Mouse (Mus musculus) hindbrain, embryonic 14.5 days (tissue): ENCODE measurements around the gene Krr1. TPM values are rescaled to one million over a fixed set of nuclear protein-coding genes. Genes with fewer than 3 reads are reported as not detected.
"Not testable (repeated sequence)": the region's sequence is repeated elsewhere in the genome, so short reads cannot be mapped to it uniquely, and the experiment has no call there.

Experiments
- ATAC-seq: fragments of 200-750 bp; cut with Nextera tagmentation; 2 replicates; pipeline ENCODE4 v1.8.0; 2017; ENCODE audit warnings: moderate number of reproducible peaks, mild to moderate bottlenecking, moderate TSS enrichment, moderate library complexity; ENCODE audit not compliant: low FRiP score
- DNase-seq: peaks from one replicate; pipeline ENCODE4 v3.0.0-alpha.2; 2015; ENCODE audit warnings: low spot score
- H3K27ac ChIP-seq: fragments of 300-500 bp; sonication (generic); 2 replicates; pipeline ENCODE4 v1.5.1; 2014; ENCODE audit warnings: mild to moderate bottlenecking, moderate library complexity
- H3K27me3 ChIP-seq: fragments of 300-500 bp; sonication (generic); 2 replicates; pipeline ENCODE4 v1.6.1; 2014; ENCODE audit warnings: mild to moderate bottlenecking, low read length, mixed read lengths; ENCODE audit not compliant: control insufficient read depth, insufficient read depth
- H3K36me3 ChIP-seq: fragments of 300-500 bp; sonication (generic); replicated peaks from 2 replicates; pipeline ENCODE4 v1.6.1; 2014; ENCODE audit not compliant: control insufficient read depth, insufficient read depth
- H3K4me1 ChIP-seq: fragments of 300-500 bp; sonication (generic); replicated peaks from 2 replicates; pipeline ENCODE4 v1.6.1; 2014; ENCODE audit warnings: antibody characterized with exemption, low read length, mixed read lengths; ENCODE audit not compliant: control insufficient read depth, insufficient read depth
- H3K4me2 ChIP-seq: fragments of 300-500 bp; sonication (generic); replicated peaks from 2 replicates; pipeline ENCODE4 v1.6.1; 2014; ENCODE audit warnings: mild to moderate bottlenecking, moderate library complexity
- H3K4me3 ChIP-seq: fragments of 300-500 bp; sonication (generic); replicated peaks from 2 replicates; pipeline ENCODE4 v1.5.1; 2014; ENCODE audit warnings: mild to moderate bottlenecking, low read length
- H3K9ac ChIP-seq: fragments of 300-500 bp; sonication (generic); 2 replicates; pipeline ENCODE4 v1.6.1; 2014
- H3K9me3 ChIP-seq: fragments of 300-500 bp; sonication (generic); 2 replicates; pipeline ENCODE4 v1.6.1; 2016; ENCODE audit warnings: low read length; ENCODE audit not compliant: control insufficient read depth
- whole genome bisulfite sequencing: fragments of 180-500 bp; shearing (Covaris S2); extraction: QIAGEN DNeasy Blood & Tissue Kit; methylation state at CpG from one replicate; pipeline ENCODE4 v1.1.7; 2014; 5-methylcytosine and 5-hydroxymethylcytosine counted together
- polyA plus RNA-seq: library from polyadenylated mRNA; unstranded; fragments of >200 nt; fragmentation: Nextera tagmentation; extraction: Ambion mirVana; gene quantifications from 2 replicates; pipeline ENCODE4 v1.2.1, GENCODE M21; 2014

The Krr1 gene
- polyA plus RNA-seq, 1 experiment from 2014 or later: 39.3 TPM

DNA sequence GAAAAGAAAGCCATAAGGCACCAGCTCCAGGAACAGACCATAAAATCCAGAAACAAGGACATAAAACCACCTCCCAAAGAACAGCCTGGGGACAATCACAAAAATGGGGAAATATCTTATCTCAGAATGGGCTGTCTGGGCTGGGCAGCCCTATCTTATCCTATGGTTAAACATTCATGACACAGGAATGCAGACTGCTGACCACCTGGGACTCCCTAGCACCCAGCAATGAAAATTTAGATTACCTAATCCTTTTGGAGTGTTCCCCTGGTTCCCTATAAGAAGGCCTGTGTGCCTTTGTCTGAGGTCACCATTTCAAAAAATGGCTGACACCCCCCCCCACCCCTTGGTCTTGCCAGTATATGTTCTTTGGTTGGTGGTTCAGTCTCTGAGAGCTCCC lies 25.2 kb downstream of the Krr1 start:
- Histone ChIP-seq H3K36me3 (no peaks in the 10 kb centered on the region), H3K4me1 (no peaks in the 10 kb centered on the region), H3K4me2 (no peak overlapping the region), H3K27ac (no peak overlapping the region), H3K9me3 (no peaks in the 10 kb centered on the region), H3K9ac (no peak overlapping the region), H3K4me3 (no peak overlapping the region), H3K27me3 (no peaks in the 10 kb centered on the region)
- DNase-seq (no peak), ATAC-seq (no peak)

DNA sequence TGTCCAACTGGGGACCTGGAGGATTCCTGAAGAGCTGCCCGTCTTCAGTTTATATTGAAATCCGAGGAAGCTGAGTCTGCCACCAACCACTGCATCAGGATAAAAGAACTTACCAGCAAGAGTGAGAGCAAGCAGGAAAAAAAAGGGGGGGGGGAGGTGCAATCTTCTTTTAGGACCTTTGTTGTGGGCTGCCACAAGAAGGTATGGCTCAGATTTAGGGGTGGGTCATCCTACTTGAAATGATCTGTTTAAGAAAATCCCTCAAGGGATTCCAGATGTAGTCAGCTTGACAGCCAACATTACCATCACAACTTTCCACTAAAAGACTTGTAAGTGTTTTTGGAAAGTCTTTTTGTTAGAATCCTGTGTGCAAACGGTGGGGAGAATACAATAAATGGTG lies 27.3 kb downstream of the Krr1 start:
- no peak overlapping the region for H3K4me2 ChIP-seq
- no peak for ATAC-seq
- H3K27me3 ChIP-seq: no peaks in the 10 kb centered on the region
- H3K27ac ChIP-seq: no peak overlapping the region
- H3K36me3 ChIP-seq: no peaks in the 10 kb centered on the region
- H3K4me3 ChIP-seq: no peak overlapping the region
- H3K9ac ChIP-seq: no peak overlapping the region
- H3K9me3 ChIP-seq: no peaks in the 10 kb centered on the region
- DNase-seq: no peak
- WGBS: 66% methylated on average over 3 of the region's 3 CpGs
- no peaks in the 10 kb centered on the region for H3K4me1 ChIP-seq

DNA sequence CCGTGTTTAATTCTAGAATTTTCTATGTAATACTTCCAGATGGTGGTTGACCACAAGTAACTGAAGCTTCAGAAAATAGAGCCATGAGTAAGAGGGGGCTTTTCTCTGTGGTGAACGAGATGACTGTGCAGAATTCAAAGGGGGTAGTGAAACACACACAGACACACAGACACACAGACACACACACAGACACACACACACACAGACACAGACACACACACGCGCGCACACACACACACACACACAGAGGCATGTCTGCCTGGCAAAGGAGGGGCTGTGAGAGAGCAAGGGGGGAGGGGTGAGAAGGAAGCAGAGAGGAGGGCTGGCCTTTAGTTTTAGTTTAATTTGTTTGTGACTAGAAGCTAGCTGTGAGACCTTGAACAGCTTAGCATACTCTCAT lies 28.1 kb downstream of the Krr1 start:
- H3K4me3 ChIP-seq: no peak overlapping the region
- no peaks in the 10 kb centered on the region for H3K36me3 ChIP-seq
- WGBS: 94% methylated on average over 5 of the region's 5 CpGs
- no peaks in the 10 kb centered on the region for H3K9me3 ChIP-seq
- H3K9ac ChIP-seq: no peak overlapping the region
- no peak overlapping the region for H3K4me2 ChIP-seq
- no peaks in the 10 kb centered on the region for H3K27me3 ChIP-seq
- no peak overlapping the region for H3K27ac ChIP-seq
- DNase-seq (no peak), ATAC-seq (no peak)
- no peaks in the 10 kb centered on the region for H3K4me1 ChIP-seq

DNA sequence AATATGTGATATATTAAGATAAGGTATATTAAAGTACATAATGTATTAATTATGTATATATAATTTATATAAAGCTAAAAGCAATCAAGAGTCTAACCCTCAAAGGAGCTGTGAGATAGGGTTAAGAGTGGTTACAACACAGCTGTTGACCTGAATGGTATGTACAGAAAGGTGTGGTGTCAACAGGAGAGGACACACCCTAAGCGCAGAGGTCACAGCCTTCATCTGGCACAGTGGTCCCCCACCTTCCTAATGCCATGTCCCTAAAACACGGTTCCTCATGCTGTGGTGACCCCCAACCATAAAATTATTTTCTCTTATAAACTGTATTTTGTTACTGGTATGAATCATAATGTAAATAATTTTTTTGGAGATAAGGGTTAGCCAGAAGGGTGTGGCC lies 28.9 kb downstream of the Krr1 start:
- DNase-seq: no peak
- H3K4me1 ChIP-seq: no peaks in the 10 kb centered on the region
- no peak overlapping the region for H3K4me2 ChIP-seq
- WGBS: 98% methylated on average over 2 of the region's 2 CpGs
- no peaks in the 10 kb centered on the region for H3K36me3 ChIP-seq
- ATAC-seq: no peak
- no peaks in the 10 kb centered on the region for H3K9me3 ChIP-seq
- no peak overlapping the region for H3K27ac ChIP-seq
- no peak overlapping the region for H3K4me3 ChIP-seq
- no peak overlapping the region for H3K9ac ChIP-seq
- no peaks in the 10 kb centered on the region for H3K27me3 ChIP-seq

DNA sequence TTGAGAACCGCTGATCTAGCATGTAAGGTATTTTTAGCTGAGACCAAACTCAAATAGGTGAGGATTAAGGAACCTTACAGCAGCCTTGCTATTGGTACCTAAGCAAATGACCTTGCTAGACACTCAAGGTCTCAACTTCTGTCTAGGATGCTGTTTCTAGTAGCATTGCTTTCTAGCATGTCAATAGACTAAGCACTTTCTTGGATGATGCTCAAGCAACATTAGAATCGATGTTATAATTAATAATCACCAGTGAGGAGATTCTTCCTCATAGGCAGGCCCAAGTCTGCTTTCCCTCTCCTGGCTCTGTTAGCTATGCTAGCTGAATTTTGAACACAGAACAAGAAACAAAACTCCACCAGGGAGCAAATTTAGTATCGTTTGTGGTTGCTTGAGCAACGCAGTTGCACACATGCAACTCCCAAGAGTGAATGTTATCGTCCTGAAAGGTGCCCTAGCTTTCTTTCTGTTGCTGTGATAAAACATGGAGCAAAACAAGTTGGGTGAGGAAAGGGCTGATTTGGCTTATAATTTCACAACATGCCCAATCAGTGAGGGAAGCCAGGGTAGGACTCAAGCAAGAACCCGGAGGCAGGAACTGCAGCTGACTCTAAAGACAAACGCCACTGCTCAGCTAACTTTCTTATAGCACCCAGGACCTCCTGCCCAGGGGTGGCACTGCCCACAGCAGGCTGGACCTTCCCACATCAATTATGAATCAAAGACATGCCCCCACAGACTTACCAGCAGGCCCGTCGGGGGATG lies 29.5 kb downstream of the Krr1 start:
- 88% methylated on average over 9 of the region's 9 CpGs for WGBS
- ATAC-seq: no peak
- H3K9me3 ChIP-seq: no peaks in the 10 kb centered on the region

DNA sequence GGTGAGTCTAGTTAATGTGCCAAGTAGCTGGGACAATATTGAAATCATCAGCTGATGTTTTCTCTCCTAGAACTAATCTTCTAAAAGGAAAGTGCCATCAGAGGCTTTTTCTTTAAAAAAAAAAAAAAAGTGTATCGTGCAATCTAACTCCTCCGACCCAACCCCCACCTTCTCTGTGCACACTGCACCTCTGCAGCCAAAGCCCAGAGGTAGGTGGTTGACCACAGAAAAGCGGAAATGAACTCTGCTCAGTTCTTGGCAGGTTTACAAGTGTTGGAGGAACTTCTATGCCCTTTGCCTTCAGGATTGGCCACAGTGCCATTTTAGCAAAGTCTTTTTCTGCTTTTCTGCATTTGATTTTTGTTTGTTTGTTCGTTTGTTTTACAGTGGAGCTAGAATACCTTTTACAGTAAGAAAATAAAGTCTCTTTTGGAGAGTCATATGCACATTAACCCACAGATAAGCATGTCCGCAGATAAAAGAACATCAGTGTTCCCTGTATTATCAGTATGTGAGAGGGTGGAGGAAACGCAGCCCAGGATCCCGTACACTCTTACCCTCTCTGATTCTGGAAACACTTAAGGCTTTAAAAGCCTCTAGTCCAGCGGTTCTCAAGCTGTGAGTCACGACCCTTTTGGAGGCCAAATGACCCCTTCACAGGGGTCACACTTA lies 30.2 kb downstream of the Krr1 start, which contains the start of gene Glipr1:
Glipr1 (minus strand) TSS at position 88 of the 672 bp plus-strand sequence.
- no peaks in the 10 kb centered on the region for H3K4me1 ChIP-seq
- no peak within 1 kb of the TSS for H3K4me3 ChIP-seq
- H3K36me3 ChIP-seq: no peaks in the 10 kb centered on the region
- H3K27me3 ChIP-seq: no peaks in the 10 kb centered on the region
- H3K9ac ChIP-seq: no peak within 1 kb of the TSS
- DNase-seq (no peak), ATAC-seq (no peak)
- no peak within 1 kb of the TSS for H3K27ac ChIP-seq
- no peaks in the 10 kb centered on the region for H3K9me3 ChIP-seq
- WGBS: 80% methylated on average over 9 of the region's 9 CpGs
- H3K4me2 ChIP-seq: no peak within 1 kb of the TSS

More for the DNA sequence above, 29.5 kb downstream of the Krr1 start:
- Histone ChIP-seq H3K9ac (no peak overlapping the region), H3K4me1 (no peaks in the 10 kb centered on the region), H3K4me2 (no peak overlapping the region), H3K27me3 (no peaks in the 10 kb centered on the region), H3K36me3 (no peaks in the 10 kb centered on the region), H3K27ac (no peak overlapping the region), H3K4me3 (no peak overlapping the region)
- DNase-seq: no peak

DNA sequence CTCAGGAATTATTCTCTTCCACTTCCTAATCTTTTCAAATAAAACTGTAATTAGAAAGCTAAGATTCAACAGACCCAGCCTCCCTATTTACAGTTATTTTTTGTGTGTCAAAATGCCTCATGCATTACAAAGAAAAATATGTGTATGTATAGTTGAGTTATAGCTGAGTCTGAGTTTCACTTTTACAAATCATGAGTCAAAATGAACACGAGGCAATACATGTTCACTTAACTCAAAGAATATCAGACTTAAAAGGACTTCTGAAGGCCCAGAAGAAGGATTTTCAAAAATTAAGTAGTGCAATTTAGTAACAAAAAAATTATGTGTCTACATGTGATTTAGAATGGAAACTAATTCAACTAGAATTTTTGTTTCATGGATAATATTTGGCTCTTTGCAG lies 37.0 kb downstream of the Krr1 start:
- not testable (repeated sequence) for H3K4me3 ChIP-seq

DNA sequence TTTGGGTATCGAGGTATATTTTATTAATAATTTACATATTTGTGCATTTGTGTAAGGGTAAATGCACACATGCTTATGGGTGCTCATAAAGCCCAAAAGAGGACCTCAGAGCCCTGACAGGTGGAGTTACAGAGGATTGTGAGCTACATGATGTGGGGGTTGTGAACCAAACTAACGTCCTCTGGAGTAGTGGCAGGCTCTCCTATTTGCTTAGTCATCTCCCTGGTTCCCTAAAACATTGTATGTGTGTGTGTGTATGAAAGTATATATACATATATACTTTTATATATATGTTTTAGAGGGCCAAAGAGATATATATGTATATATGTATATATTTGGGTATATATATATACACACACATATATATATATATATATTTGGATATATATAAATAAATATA lies 51.1 kb downstream of the Krr1 start:
- no peak for ATAC-seq

More for the DNA sequence above, 37.0 kb downstream of the Krr1 start:
- not testable (repeated sequence) for ATAC-seq, H3K9ac ChIP-seq, H3K27me3 ChIP-seq, DNase-seq, H3K4me1 ChIP-seq, H3K27ac ChIP-seq, H3K4me2 ChIP-seq, H3K9me3 ChIP-seq, H3K36me3 ChIP-seq
- WGBS: 81% methylated on average over 1 of the region's 1 CpGs

DNA sequence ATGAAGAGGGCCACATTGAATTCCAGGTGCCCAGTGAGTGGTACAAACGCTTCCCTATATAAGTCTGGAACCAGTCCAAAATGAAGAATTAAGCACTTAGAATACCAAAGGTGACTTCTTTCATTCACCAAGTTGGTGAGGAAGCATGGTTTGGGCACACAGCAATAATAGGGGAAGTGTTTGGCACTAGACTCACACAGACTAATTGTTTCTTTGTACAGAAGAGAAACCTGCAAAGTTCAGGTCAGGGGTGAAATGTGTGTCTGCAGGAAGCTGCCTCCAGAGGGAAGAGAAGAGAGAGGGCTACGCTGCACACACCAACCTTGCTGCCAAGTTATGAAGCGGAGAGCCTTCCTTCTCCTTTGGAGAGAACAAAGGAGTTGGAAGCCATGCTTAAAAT lies 56.2 kb downstream of the Krr1 start:
- not testable (repeated sequence) for H3K27me3 ChIP-seq, H3K4me2 ChIP-seq, H3K9ac ChIP-seq, H3K36me3 ChIP-seq, H3K27ac ChIP-seq, DNase-seq, H3K4me1 ChIP-seq, ATAC-seq, H3K4me3 ChIP-seq, H3K9me3 ChIP-seq
- 49% methylated on average over 3 of the region's 3 CpGs for WGBS

More for the DNA sequence above, 51.1 kb downstream of the Krr1 start:
- no peak overlapping the region for H3K9ac ChIP-seq
- H3K27me3 ChIP-seq: no peaks in the 10 kb centered on the region
- no peak overlapping the region for H3K4me3 ChIP-seq
- H3K9me3 ChIP-seq: no peaks in the 10 kb centered on the region
- no peaks in the 10 kb centered on the region for H3K36me3 ChIP-seq
- H3K27ac ChIP-seq: no peak overlapping the region
- H3K4me2 ChIP-seq: no peak overlapping the region
- H3K4me1 ChIP-seq: no peaks in the 10 kb centered on the region
- WGBS: 78% methylated on average over 2 of the region's 2 CpGs
- DNase-seq: no peak
